Mouse (Mus musculus): ENCODE results near the gene 1700069L16Rik. TPM values are rescaled to one million over a fixed set of nuclear protein-coding genes. Genes with fewer than 3 reads are reported as not detected.

Gene 1700069L16Rik
- polyA plus RNA-seq, 1 experiment from 2014 or later: not detected

- ChIA-PET CTCF (no interaction called here), POLR2A (no interaction called here)
- no peak for ATAC-seq
- in situ Hi-C loops (cut with MboI; ENCODE audit: low pct_unique_long_range_greater_than_20kb): no loop called here
- H3K27me3 ChIP-seq: no peaks in the 10 kb centered on the region
- DNase-seq (ENCODE audit: low read depth, low spot score): no peak
- TF ChIP-seq CTCF (IDR thresholded peaks at IDR 0.05): no peak
Observed at GRCm38 (mm10) chr5:113674851-113675250, 49.7 kb downstream of the 1700069L16Rik start.

- TF ChIP-seq CTCF (IDR thresholded peaks at IDR 0.05): no peak
- ChIA-PET POLR2A (no interaction called here), CTCF (no interaction called here)
- H3K27me3 ChIP-seq: no peaks in the 10 kb centered on the region
- in situ Hi-C loops (cut with MboI; ENCODE audit: low pct_unique_long_range_greater_than_20kb): no loop called here
- ATAC-seq (no peak), DNase-seq (ENCODE audit: low read depth, low spot score) (no peak)
Observed at GRCm38 (mm10) chr5:113672456-113672855, 52.1 kb downstream of the 1700069L16Rik start.

- POLR2A ChIA-PET: no interaction called here
- H3K27me3 ChIP-seq: no peaks in the 10 kb centered on the region
- ATAC-seq: no peak
- CTCF ChIA-PET: no interaction called here
- no peak for TF ChIP-seq CTCF (IDR thresholded peaks at IDR 0.05)
- in situ Hi-C loops (cut with MboI; ENCODE audit: low pct_unique_long_range_greater_than_20kb): no loop called here
- no peak for DNase-seq (ENCODE audit: low read depth, low spot score)
Observed at GRCm38 (mm10) chr5:113670597-113670996, 54.0 kb downstream of the 1700069L16Rik start.

GRCm38 (mm10) chr5:113670110-113670509, 54.5 kb downstream of the 1700069L16Rik start:
- in situ Hi-C loops (cut with MboI; ENCODE audit: low pct_unique_long_range_greater_than_20kb): no loop called here
- DNase-seq (ENCODE audit: low read depth, low spot score): no peak
- no peak for ATAC-seq
- ChIA-PET CTCF (no interaction called here), POLR2A (no interaction called here)
- no peak for TF ChIP-seq CTCF (IDR thresholded peaks at IDR 0.05)
- no peaks in the 10 kb centered on the region for H3K27me3 ChIP-seq

GRCm38 (mm10) chr5:113664629-113665195, 59.9 kb downstream of the 1700069L16Rik start:
- no peak for TF ChIP-seq CTCF (IDR thresholded peaks at IDR 0.05)
- POLR2A ChIA-PET: no interaction called here
- no peaks in the 10 kb centered on the region for H3K27me3 ChIP-seq
- in situ Hi-C loops (cut with MboI; ENCODE audit: low pct_unique_long_range_greater_than_20kb): no loop called here
- DNase-seq (ENCODE audit: low read depth, low spot score) (no peak), ATAC-seq (no peak)
- CTCF ChIA-PET: no interaction called here

GRCm38 (mm10) chr5:113664127-113664526, 60.4 kb downstream of the 1700069L16Rik start:
- in situ Hi-C loops (cut with MboI; ENCODE audit: low pct_unique_long_range_greater_than_20kb): no loop called here
- peak; percentile 70 for DNase-seq (ENCODE audit: low read depth, low spot score)
- no peak for ATAC-seq
- H3K27me3 ChIP-seq: no peaks in the 10 kb centered on the region
- CTCF ChIA-PET: no interaction called here
- POLR2A ChIA-PET: no interaction called here
- no peak for TF ChIP-seq CTCF (IDR thresholded peaks at IDR 0.05)

- DNase-seq (ENCODE audit: low read depth, low spot score): no peak
- TF ChIP-seq CTCF (IDR thresholded peaks at IDR 0.05): no peak
- in situ Hi-C loops (cut with MboI; ENCODE audit: low pct_unique_long_range_greater_than_20kb): no loop called here
- CTCF ChIA-PET: no interaction called here
- ATAC-seq: no peak
- H3K27me3 ChIP-seq: no peaks in the 10 kb centered on the region
- POLR2A ChIA-PET: no interaction called here
Observed at GRCm38 (mm10) chr5:113660872-113661271, 63.7 kb downstream of the 1700069L16Rik start.

DNA sequence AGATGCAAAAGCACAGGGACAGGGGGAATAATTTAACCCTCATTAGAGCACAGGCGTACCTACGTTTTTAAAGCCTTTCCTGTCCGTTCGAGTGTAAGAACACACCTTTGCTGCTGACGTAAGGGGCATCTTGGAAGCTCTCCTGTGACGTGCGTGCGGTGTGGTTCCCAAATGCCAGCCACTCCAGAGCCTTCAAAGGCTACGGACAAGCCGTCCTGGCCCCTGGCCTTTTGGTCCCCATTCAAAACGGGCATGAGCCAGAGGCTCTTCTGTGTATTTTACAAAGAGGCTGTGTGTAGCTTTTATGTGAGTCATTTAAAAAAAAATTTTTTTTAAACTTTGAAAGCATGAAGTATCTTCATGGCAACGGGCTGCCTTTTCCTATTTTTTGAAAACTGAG, 69.8 kb downstream of the 1700069L16Rik start:
- in situ Hi-C loops (cut with MboI; ENCODE audit: low pct_unique_long_range_greater_than_20kb): no loop called here
- H3K27me3 ChIP-seq: peaks cover 12% of the 10 kb centered on the region
- POLR2A ChIA-PET: no interaction called here
- TF ChIP-seq CTCF (IDR thresholded peaks at IDR 0.05): no peak
- CTCF ChIA-PET: no interaction called here
- no peak for DNase-seq (ENCODE audit: low read depth, low spot score)
- ATAC-seq: no peak

GRCm38 (mm10) chr5:113654206-113654605, 70.4 kb downstream of the 1700069L16Rik start:
- in situ Hi-C loops (cut with MboI; ENCODE audit: low pct_unique_long_range_greater_than_20kb): no loop called here

GRCm38 (mm10) chr5:113652215-113652614, 72.4 kb downstream of the 1700069L16Rik start:
- TF ChIP-seq CTCF (IDR thresholded peaks at IDR 0.05): no peak
- ATAC-seq (no peak), DNase-seq (ENCODE audit: low read depth, low spot score) (no peak)
- H3K27me3 ChIP-seq: peaks cover 14% of the 10 kb centered on the region
- POLR2A ChIA-PET: no interaction called here
- in situ Hi-C loops (cut with MboI; ENCODE audit: low pct_unique_long_range_greater_than_20kb): no loop called here
- CTCF ChIA-PET: no interaction called here

More at GRCm38 (mm10) chr5:113654206-113654605, 70.4 kb downstream of the 1700069L16Rik start:
- ATAC-seq (no peak), DNase-seq (ENCODE audit: low read depth, low spot score) (no peak)
- no peak for TF ChIP-seq CTCF (IDR thresholded peaks at IDR 0.05)
- ChIA-PET POLR2A (interaction anchor here (0.6 to 0.7 kb wide), 2 partner anchors 8 to 9 kb away, joined by 3 to 4 read pairs; no protein-coding TSS in a partner anchor), CTCF (no interaction called here)
- peaks cover 14% of the 10 kb centered on the region for H3K27me3 ChIP-seq

DNA sequence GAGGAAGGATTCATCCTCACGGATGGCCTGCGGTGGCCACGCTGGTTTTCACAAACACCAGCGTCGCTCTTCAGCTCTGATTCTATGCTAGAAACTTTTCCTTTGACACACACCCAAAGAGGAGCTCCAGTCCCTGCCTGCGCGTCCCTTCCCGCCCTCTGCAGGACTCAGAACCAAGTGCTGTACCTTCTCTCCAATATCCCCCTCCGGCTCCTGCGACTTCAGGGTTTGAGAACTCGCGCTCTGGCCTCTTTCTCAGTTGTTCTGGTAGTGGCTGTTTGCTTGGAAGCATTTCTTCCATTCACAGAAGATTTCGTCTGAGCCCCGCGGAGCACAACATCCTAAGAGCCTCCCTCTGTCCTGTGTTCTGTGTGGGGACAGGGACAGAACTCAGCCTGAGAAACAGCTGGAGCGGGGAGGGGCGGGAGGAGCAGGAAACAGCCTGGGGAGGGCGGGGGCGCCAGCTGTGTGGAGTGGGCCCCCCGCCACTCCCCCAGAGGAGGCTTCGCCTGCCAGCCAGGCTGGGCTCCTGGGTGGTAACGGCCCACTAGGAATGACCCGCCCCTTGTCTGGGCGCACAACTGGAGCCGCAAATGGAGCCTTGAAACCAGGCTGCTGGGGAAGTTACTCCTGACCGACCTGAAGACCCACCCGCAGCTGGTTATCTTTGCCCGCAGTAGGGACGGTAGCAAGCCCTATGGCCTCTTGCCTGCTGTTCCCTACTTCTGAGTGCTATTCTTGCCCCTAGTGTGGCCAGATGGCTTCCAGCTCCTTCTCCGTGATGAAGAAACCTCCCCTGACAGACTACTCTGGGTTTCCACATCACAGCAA, 74.3 kb downstream of the 1700069L16Rik start, which contains the start of gene Cmklr1:
Gene Cmklr1, minus strand, starts transcription at position 392 of the 831 bp plus-strand sequence.
- ChIA-PET POLR2A (no interaction called here), CTCF (no interaction called here)
- DNase-seq (ENCODE audit: low read depth, low spot score) (no peak), ATAC-seq (no peak)
- in situ Hi-C loops (cut with MboI; ENCODE audit: low pct_unique_long_range_greater_than_20kb): no loop called here
- H3K27me3 ChIP-seq: peaks cover 14% of the 10 kb centered on the region
- no peak for TF ChIP-seq CTCF (IDR thresholded peaks at IDR 0.05)

Measured in Patski (cell line).